Mouse (Mus musculus): Measurements from ENCODE around the gene Phf21a. TPM values are rescaled to one million over a fixed set of nuclear protein-coding genes. Genes with fewer than 3 reads are reported as not detected.

Phf21a gene
- polyA plus RNA-seq, 1 experiment from 2014 or later = 40.4 TPM

DNA sequence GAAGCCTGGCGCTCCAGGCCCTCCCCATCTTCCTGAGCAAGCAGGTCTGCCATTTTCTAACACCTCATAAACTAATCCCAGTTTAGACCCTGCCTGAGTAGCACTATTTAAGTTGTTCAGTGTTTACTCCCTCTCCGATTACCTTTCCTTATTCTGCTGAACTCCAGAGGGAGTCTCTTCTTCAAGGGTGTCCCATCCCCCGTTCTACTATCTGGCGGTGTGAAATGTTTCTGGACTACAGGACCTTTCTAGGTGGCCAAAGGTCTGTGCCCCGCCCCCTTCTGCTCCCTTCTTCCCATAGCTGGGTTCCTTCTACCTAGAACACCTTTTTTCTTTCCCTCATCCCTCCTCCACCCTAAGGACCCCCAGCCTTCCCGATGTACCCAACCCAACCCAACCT lies 32.6 kb upstream of the Phf21a start:
- Histone ChIP-seq H3K4me1 (peaks cover 17% of the 10 kb centered on the region), H3K27ac (peak overlapping the region; percentile 74; the same call in 1 of the 2 replicates), H3K4me3 (peak overlapping the region; percentile 69), H3K36me3 (no peaks in the 10 kb centered on the region), H3K9ac (peak overlapping the region; percentile 74; the same call in 1 of the 2 replicates), H3K9me3 (replicated peaks) (no peaks in the 10 kb centered on the region), H3K27me3 (peaks cover 47% of the 10 kb centered on the region), H3K4me2 (replicated peaks) (peak overlapping the region; percentile 99)
- ATAC-seq (ENCODE audit: low FRiP score) = no peak
- WGBS = 12% methylated on average over 6 of the region's 6 CpGs

DNA sequence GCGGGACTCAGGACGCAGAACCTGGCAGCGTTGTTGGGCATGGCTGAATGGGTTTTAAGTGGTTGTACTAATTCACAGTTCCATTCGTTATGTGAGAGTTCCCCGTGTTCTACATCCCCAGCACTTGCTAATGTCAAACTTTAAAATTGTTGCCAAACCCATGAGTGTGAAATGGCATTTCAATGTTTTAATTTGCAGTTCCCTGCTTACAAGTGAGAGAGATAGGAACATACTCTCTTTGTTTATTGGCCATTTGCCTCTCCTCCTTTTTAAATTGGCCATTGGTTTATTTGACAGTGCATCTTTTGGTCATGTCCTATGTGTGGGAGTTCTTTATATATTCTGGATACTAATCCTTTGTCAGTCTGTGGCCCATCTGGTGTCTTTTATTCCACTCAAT lies 31.6 kb upstream of the Phf21a start:
- WGBS = 74% methylated on average over 5 of the region's 5 CpGs
- no peak overlapping the region for H3K4me3 ChIP-seq
- H3K36me3 ChIP-seq = no peaks in the 10 kb centered on the region
- H3K4me1 ChIP-seq = peaks cover 8% of the 10 kb centered on the region; the same call in 1 of the 2 replicates
- no peak overlapping the region for H3K9ac ChIP-seq
- H3K27me3 ChIP-seq = peaks cover 41% of the 10 kb centered on the region
- no peaks in the 10 kb centered on the region for H3K9me3 ChIP-seq (replicated peaks)
- H3K4me2 ChIP-seq (replicated peaks) = no peak overlapping the region
- ATAC-seq (ENCODE audit: low FRiP score) = no peak
- no peak overlapping the region for H3K27ac ChIP-seq

- no peak overlapping the region for H3K4me3 ChIP-seq
- WGBS = 64% methylated on average over 5 of the region's 5 CpGs
- H3K4me2 ChIP-seq (replicated peaks) = no peak overlapping the region
- ATAC-seq (ENCODE audit: low FRiP score) = no peak
- H3K27ac ChIP-seq = no peak overlapping the region
- H3K9ac ChIP-seq = no peak overlapping the region
- no peaks in the 10 kb centered on the region for H3K36me3 ChIP-seq
- H3K4me1 ChIP-seq = peaks cover 8% of the 10 kb centered on the region; the same call in 1 of the 2 replicates
- H3K27me3 ChIP-seq = peaks cover 25% of the 10 kb centered on the region
- no peaks in the 10 kb centered on the region for H3K9me3 ChIP-seq (replicated peaks)
Observed at GRCm38 (mm10) chr2:92063106-92063505, 29.8 kb upstream of the Phf21a start.

GRCm38 (mm10) chr2:92065269-92065888 lies 27.5 kb upstream of the Phf21a start:
- H3K4me2 ChIP-seq (replicated peaks) = no peak overlapping the region
- H3K27me3 ChIP-seq = peaks cover 14% of the 10 kb centered on the region
- no peak overlapping the region for H3K9ac ChIP-seq
- no peaks in the 10 kb centered on the region for H3K36me3 ChIP-seq
- H3K27ac ChIP-seq = no peak overlapping the region
- WGBS = 85% methylated on average over 8 of the region's 8 CpGs
- no peaks in the 10 kb centered on the region for H3K4me1 ChIP-seq
- H3K9me3 ChIP-seq (replicated peaks) = no peaks in the 10 kb centered on the region
- no peak for ATAC-seq (ENCODE audit: low FRiP score)
- no peak overlapping the region for H3K4me3 ChIP-seq

- H3K27me3 ChIP-seq = peaks cover 10% of the 10 kb centered on the region
- no peaks in the 10 kb centered on the region for H3K36me3 ChIP-seq
- no peak overlapping the region for H3K4me3 ChIP-seq
- H3K4me1 ChIP-seq = no peaks in the 10 kb centered on the region
- H3K27ac ChIP-seq = no peak overlapping the region
- H3K4me2 ChIP-seq (replicated peaks) = no peak overlapping the region
- H3K9me3 ChIP-seq (replicated peaks) = no peaks in the 10 kb centered on the region
- 55% methylated on average over 6 of the region's 6 CpGs for WGBS
- ATAC-seq (ENCODE audit: low FRiP score) = no peak
- H3K9ac ChIP-seq = no peak overlapping the region
Observed at GRCm38 (mm10) chr2:92065938-92066337, 27.0 kb upstream of the Phf21a start.

GRCm38 (mm10) chr2:92066899-92067298 lies 26.0 kb upstream of the Phf21a start:
- H3K9me3 ChIP-seq (replicated peaks) = no peaks in the 10 kb centered on the region
- no peak overlapping the region for H3K27ac ChIP-seq
- no peaks in the 10 kb centered on the region for H3K36me3 ChIP-seq
- H3K9ac ChIP-seq = no peak overlapping the region
- 71% methylated on average over 1 of the region's 1 CpGs for whole genome bisulfite sequencing
- H3K4me1 ChIP-seq = no peaks in the 10 kb centered on the region
- H3K4me2 ChIP-seq (replicated peaks) = no peak overlapping the region
- no peak for ATAC-seq (ENCODE audit: low FRiP score)
- peaks cover 5% of the 10 kb centered on the region; the same call in 1 of the 2 replicates for H3K27me3 ChIP-seq
- H3K4me3 ChIP-seq = no peak overlapping the region

GRCm38 (mm10) chr2:92067600-92067999 lies 25.3 kb upstream of the Phf21a start:
- 81% methylated on average over 3 of the region's 3 CpGs for WGBS
- ATAC-seq (ENCODE audit: low FRiP score) = no peak
- H3K4me3 ChIP-seq = no peak overlapping the region

GRCm38 (mm10) chr2:92069630-92070029 lies 23.3 kb upstream of the Phf21a start:
- ATAC-seq (ENCODE audit: low FRiP score) = no peak
- Histone ChIP-seq H3K36me3 (no peaks in the 10 kb centered on the region), H3K27ac (no peak overlapping the region), H3K4me2 (replicated peaks) (no peak overlapping the region), H3K4me1 (no peaks in the 10 kb centered on the region), H3K27me3 (no peaks in the 10 kb centered on the region), H3K4me3 (no peak overlapping the region), H3K9me3 (replicated peaks) (no peaks in the 10 kb centered on the region), H3K9ac (no peak overlapping the region)
- WGBS = 67% methylated on average over 5 of the region's 5 CpGs

More at GRCm38 (mm10) chr2:92067600-92067999, 25.3 kb upstream of the Phf21a start:
- Histone ChIP-seq H3K27me3 (peaks cover 5% of the 10 kb centered on the region; the same call in 1 of the 2 replicates), H3K27ac (no peak overlapping the region), H3K36me3 (no peaks in the 10 kb centered on the region), H3K4me1 (no peaks in the 10 kb centered on the region), H3K9ac (no peak overlapping the region), H3K9me3 (replicated peaks) (no peaks in the 10 kb centered on the region), H3K4me2 (replicated peaks) (no peak overlapping the region)

GRCm38 (mm10) chr2:92071143-92071542 lies 21.8 kb upstream of the Phf21a start:
- H3K36me3 ChIP-seq = no peaks in the 10 kb centered on the region
- 81% methylated on average over 4 of the region's 4 CpGs for WGBS
- H3K27me3 ChIP-seq = no peaks in the 10 kb centered on the region
- ATAC-seq (ENCODE audit: low FRiP score) = no peak
- no peak overlapping the region for H3K4me3 ChIP-seq
- H3K9me3 ChIP-seq (replicated peaks) = no peaks in the 10 kb centered on the region
- no peak overlapping the region for H3K4me2 ChIP-seq (replicated peaks)
- no peak overlapping the region for H3K9ac ChIP-seq
- H3K27ac ChIP-seq = no peak overlapping the region
- H3K4me1 ChIP-seq = no peaks in the 10 kb centered on the region

DNA sequence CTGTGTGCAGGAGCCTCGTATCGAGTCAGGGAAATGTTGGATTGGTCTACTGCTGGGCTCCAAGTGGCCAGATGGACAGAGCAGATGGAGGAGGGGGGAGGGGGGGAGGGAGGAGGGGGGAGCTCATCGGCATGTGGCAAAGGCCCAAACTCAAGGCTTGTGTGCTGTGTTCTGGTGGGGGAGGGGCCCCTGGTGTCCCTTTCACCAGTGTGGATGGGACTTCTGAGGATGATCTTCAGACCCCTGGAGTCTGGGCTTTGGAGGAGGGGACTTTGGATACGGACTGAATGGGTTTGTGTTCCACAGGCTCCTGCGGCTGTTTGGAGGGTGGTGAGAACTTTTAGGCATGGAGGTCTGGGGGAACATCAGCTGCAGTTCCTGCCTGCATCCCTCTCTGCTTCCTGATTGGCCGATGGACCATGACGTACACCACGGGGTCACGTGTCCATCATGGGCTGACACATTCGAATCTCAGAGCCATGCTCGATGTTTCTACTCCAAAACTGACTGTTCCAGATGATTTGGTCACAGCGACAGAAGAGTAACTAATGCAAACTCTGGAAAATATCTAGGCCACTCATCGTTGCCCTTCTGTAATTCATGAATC lies 16.7 kb upstream of the Phf21a start:
- 76% methylated on average over 13 of the region's 13 CpGs for WGBS
- Histone ChIP-seq H3K27me3 (no peaks in the 10 kb centered on the region), H3K4me3 (no peak overlapping the region), H3K27ac (no peak overlapping the region), H3K9ac (no peak overlapping the region), H3K36me3 (no peaks in the 10 kb centered on the region), H3K9me3 (replicated peaks) (no peaks in the 10 kb centered on the region), H3K4me2 (replicated peaks) (no peak overlapping the region), H3K4me1 (no peaks in the 10 kb centered on the region)
- no peak for ATAC-seq (ENCODE audit: low FRiP score)

- Histone ChIP-seq H3K9me3 (replicated peaks) (no peaks in the 10 kb centered on the region), H3K27me3 (no peaks in the 10 kb centered on the region), H3K27ac (no peak overlapping the region), H3K4me3 (no peak overlapping the region), H3K4me1 (no peaks in the 10 kb centered on the region), H3K9ac (no peak overlapping the region), H3K36me3 (no peaks in the 10 kb centered on the region), H3K4me2 (replicated peaks) (no peak overlapping the region)
- no peak for ATAC-seq (ENCODE audit: low FRiP score)
- 93% methylated on average over 4 of the region's 4 CpGs for WGBS
Observed at GRCm38 (mm10) chr2:92082196-92082595, 10.7 kb upstream of the Phf21a start.

DNA sequence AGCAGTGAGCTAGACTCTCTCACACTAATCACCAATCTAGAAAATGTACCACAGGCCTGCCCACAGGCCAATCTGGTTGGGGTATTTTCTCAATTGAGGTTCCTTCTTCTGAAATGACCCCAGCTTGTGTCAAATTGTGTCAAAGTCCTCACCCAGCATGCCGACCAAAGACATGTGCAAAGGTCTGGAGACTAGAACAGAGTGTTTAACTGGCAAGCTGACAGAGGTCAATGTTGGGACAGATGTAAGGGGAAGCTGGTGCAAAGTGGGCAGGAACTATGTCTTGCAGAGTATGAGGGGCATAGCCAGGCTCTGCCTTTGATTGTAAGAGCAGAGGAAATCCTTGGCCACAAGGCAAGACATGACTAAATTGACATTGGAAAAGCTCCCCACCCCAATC lies 7.2 kb upstream of the Phf21a start:
- 84% methylated on average over 1 of the region's 1 CpGs for WGBS

DNA sequence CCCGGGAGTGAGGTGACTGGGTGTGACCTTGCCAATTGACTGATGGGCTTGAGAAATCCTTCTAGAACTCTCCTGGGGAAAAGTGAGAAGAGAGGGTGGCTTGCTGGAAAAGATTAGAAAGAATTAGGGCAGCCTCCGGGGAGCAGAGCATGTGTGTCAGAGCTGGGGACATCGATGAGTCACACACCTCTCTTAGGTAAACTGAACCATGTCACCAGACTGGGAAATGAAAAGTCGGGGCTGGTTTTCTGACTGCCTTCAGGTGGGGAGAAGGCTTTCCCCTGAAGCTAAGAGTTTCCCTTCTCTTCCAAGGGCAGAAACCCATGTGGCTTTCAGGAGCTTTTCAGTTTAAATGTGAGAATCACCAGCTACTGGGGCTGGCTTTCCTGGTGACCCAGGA lies 5.9 kb upstream of the Phf21a start:
- no peaks in the 10 kb centered on the region for H3K36me3 ChIP-seq
- H3K4me2 ChIP-seq (replicated peaks) = no peak overlapping the region
- 76% methylated on average over 4 of the region's 4 CpGs for WGBS
- no peak for ATAC-seq (ENCODE audit: low FRiP score)
- no peaks in the 10 kb centered on the region for H3K27me3 ChIP-seq
- H3K4me3 ChIP-seq = no peak overlapping the region
- H3K4me1 ChIP-seq = no peaks in the 10 kb centered on the region
- no peaks in the 10 kb centered on the region for H3K9me3 ChIP-seq (replicated peaks)
- no peak overlapping the region for H3K9ac ChIP-seq
- no peak overlapping the region for H3K27ac ChIP-seq

More for the DNA sequence above, 7.2 kb upstream of the Phf21a start:
- no peaks in the 10 kb centered on the region for H3K9me3 ChIP-seq (replicated peaks)
- no peaks in the 10 kb centered on the region for H3K27me3 ChIP-seq
- no peak for ATAC-seq (ENCODE audit: low FRiP score)
- no peaks in the 10 kb centered on the region for H3K36me3 ChIP-seq
- H3K4me2 ChIP-seq (replicated peaks) = no peak overlapping the region
- H3K27ac ChIP-seq = no peak overlapping the region
- no peak overlapping the region for H3K9ac ChIP-seq
- H3K4me3 ChIP-seq = no peak overlapping the region
- H3K4me1 ChIP-seq = no peaks in the 10 kb centered on the region

All from hindbrain, embryonic 12.5 days (tissue).